Mouse (Mus musculus) forebrain, embryonic 12.5 days (tissue): Measurements from ENCODE around the gene Psmd13. TPM values are rescaled to one million over a fixed set of nuclear protein-coding genes. Genes with fewer than 3 reads are reported as not detected.
"Not testable (repeated sequence)": the region's sequence is repeated elsewhere in the genome, so short reads cannot be mapped to it uniquely, and the experiment has no call there.

Experiments used
- ATAC-seq: fragments of 200-750 bp; cut with Nextera tagmentation; 2 replicates; pipeline ENCODE4 v1.8.0; 2017; ENCODE audit warnings: moderate TSS enrichment; ENCODE audit not compliant: low FRiP score
- H3K27ac ChIP-seq: fragments of 300-500 bp; sonication (generic); 2 replicates; pipeline ENCODE4 v1.5.1; 2016; ENCODE audit warnings: mild to moderate bottlenecking
- H3K27me3 ChIP-seq: fragments of 300-500 bp; sonication (generic); 2 replicates; pipeline ENCODE4 v1.6.1; 2016; ENCODE audit warnings: mild to moderate bottlenecking
- H3K36me3 ChIP-seq: fragments of 300-500 bp; sonication (generic); replicated peaks from 2 replicates; pipeline ENCODE4 v1.6.1; 2016; ENCODE audit warnings: mild to moderate bottlenecking
- H3K4me1 ChIP-seq: fragments of 300-500 bp; sonication (generic); 2 replicates; pipeline ENCODE4 v1.6.1; 2016
- H3K4me2 ChIP-seq: fragments of 300-500 bp; sonication (generic); 2 replicates; pipeline ENCODE4 v1.6.1; 2016; ENCODE audit warnings: mild to moderate bottlenecking, moderate library complexity
- H3K4me3 ChIP-seq: fragments of 300-500 bp; sonication (generic); replicated peaks from 2 replicates; pipeline ENCODE4 v1.5.1; 2016; ENCODE audit warnings: mild to moderate bottlenecking
- H3K9ac ChIP-seq: fragments of 300-500 bp; sonication (generic); 2 replicates; pipeline ENCODE4 v1.6.1; 2016; ENCODE audit warnings: mild to moderate bottlenecking
- H3K9me3 ChIP-seq: fragments of 300-500 bp; sonication (generic); 2 replicates; pipeline ENCODE4 v1.6.1; 2016
- WGBS: fragments of 180-500 bp; shearing (Covaris S2); methylation state at CpG from one replicate; pipeline ENCODE4 v1.1.7; 2016; 5-methylcytosine and 5-hydroxymethylcytosine counted together
- polyA plus RNA-seq: library from polyadenylated mRNA; unstranded; fragments of >200 nt; fragmentation: Nextera tagmentation; extraction: Ambion mirVana; gene quantifications from 2 replicates; pipeline ENCODE4 v1.2.1, GENCODE M21; 2016

Gene Psmd13
- polyA plus RNA-seq, 1 experiment from 2014 or later: 307 TPM

GRCm38 (mm10) chr7:140858746-140859145, 23.0 kb upstream of the Psmd13 start:
- H3K9me3 ChIP-seq: no peaks in the 10 kb centered on the region
- H3K27me3 ChIP-seq: no peaks in the 10 kb centered on the region
- H3K4me2 ChIP-seq: peak overlapping the region; percentile 97
- 0 out of 2 replicates have a peak overlapping the region, but pooled peaks have one; percentile 78 for H3K4me3 ChIP-seq
- H3K27ac ChIP-seq: no peak overlapping the region
- peaks cover 60% of the 10 kb centered on the region for H3K36me3 ChIP-seq
- WGBS: 94% methylated on average over 8 of the region's 8 CpGs
- no peak for ATAC-seq
- H3K4me1 ChIP-seq: peaks cover 32% of the 10 kb centered on the region
- H3K9ac ChIP-seq: no peak overlapping the region

GRCm38 (mm10) chr7:140859997-140860396, 21.8 kb upstream of the Psmd13 start:
- Histone ChIP-seq H3K27me3 (no peaks in the 10 kb centered on the region), H3K4me2 (no peak overlapping the region), H3K36me3 (peaks cover 62% of the 10 kb centered on the region), H3K9ac (no peak overlapping the region), H3K4me1 (peaks cover 29% of the 10 kb centered on the region), H3K27ac (no peak overlapping the region), H3K4me3 (no peak overlapping the region), H3K9me3 (no peaks in the 10 kb centered on the region)
- 81% methylated on average over 6 of the region's 6 CpGs for WGBS
- ATAC-seq: no peak

GRCm38 (mm10) chr7:140860728-140861127, 21.0 kb upstream of the Psmd13 start:
- WGBS: 94% methylated on average over 5 of the region's 5 CpGs
- ATAC-seq: no peak
- Histone ChIP-seq H3K4me3 (no peak overlapping the region), H3K27ac (no peak overlapping the region), H3K36me3 (peaks cover 63% of the 10 kb centered on the region), H3K9me3 (no peaks in the 10 kb centered on the region), H3K27me3 (no peaks in the 10 kb centered on the region), H3K4me1 (peaks cover 22% of the 10 kb centered on the region), H3K9ac (no peak overlapping the region), H3K4me2 (no peak overlapping the region)

- ATAC-seq: no peak
- peaks cover 65% of the 10 kb centered on the region for H3K36me3 ChIP-seq
- 95% methylated on average over 12 of the region's 12 CpGs for WGBS
- 0 out of 2 replicates have a peak, but pooled peaks cover under 1% of the 10 kb centered on the region for H3K4me1 ChIP-seq
- H3K27ac ChIP-seq: no peak overlapping the region
- no peak overlapping the region for H3K9ac ChIP-seq
- no peak overlapping the region for H3K4me3 ChIP-seq
- no peak overlapping the region for H3K4me2 ChIP-seq
- no peaks in the 10 kb centered on the region for H3K27me3 ChIP-seq
- no peaks in the 10 kb centered on the region for H3K9me3 ChIP-seq
Measured at GRCm38 (mm10) chr7:140864761-140865160, 17.0 kb upstream of the Psmd13 start.

- ATAC-seq: no peak
- H3K9me3 ChIP-seq: no peaks in the 10 kb centered on the region
- H3K36me3 ChIP-seq: peaks cover 39% of the 10 kb centered on the region
- no peaks in the 10 kb centered on the region for H3K27me3 ChIP-seq
- WGBS: 87% methylated on average over 4 of the region's 4 CpGs
- no peak overlapping the region for H3K9ac ChIP-seq
- H3K27ac ChIP-seq: no peak overlapping the region
- no peak overlapping the region for H3K4me3 ChIP-seq
- H3K4me1 ChIP-seq: no peaks in the 10 kb centered on the region
- H3K4me2 ChIP-seq: no peak overlapping the region
Measured at GRCm38 (mm10) chr7:140874224-140874623, 7.5 kb upstream of the Psmd13 start.

GRCm38 (mm10) chr7:140877364-140877763, 4.4 kb upstream of the Psmd13 start:
- no peaks in the 10 kb centered on the region for H3K27me3 ChIP-seq
- peaks cover 7% of the 10 kb centered on the region for H3K4me1 ChIP-seq
- ATAC-seq: no peak
- H3K4me2 ChIP-seq: no peak overlapping the region
- H3K27ac ChIP-seq: no peak overlapping the region
- H3K36me3 ChIP-seq: peaks cover 33% of the 10 kb centered on the region
- no peak overlapping the region; the same call in 1 of the 2 replicates for H3K9ac ChIP-seq
- no peaks in the 10 kb centered on the region for H3K9me3 ChIP-seq
- WGBS: 92% methylated on average over 6 of the region's 6 CpGs
- no peak overlapping the region for H3K4me3 ChIP-seq

GRCm38 (mm10) chr7:140879355-140879754, 2.4 kb upstream of the Psmd13 start:
- Histone ChIP-seq H3K4me3 (no peak overlapping the region), H3K9ac (no peak overlapping the region), H3K27ac (no peak overlapping the region), H3K27me3 (no peaks in the 10 kb centered on the region), H3K9me3 (no peaks in the 10 kb centered on the region), H3K4me1 (peaks cover 17% of the 10 kb centered on the region), H3K36me3 (peaks cover 30% of the 10 kb centered on the region), H3K4me2 (no peak overlapping the region)
- ATAC-seq: no peak
- 92% methylated on average over 7 of the region's 7 CpGs for WGBS

- 91% methylated on average over 3 of the region's 3 CpGs for WGBS
- H3K4me2 ChIP-seq: peak overlapping the region; percentile 66; the same call in 1 of the 2 replicates
- H3K4me1 ChIP-seq: peaks cover 17% of the 10 kb centered on the region
- H3K36me3 ChIP-seq: peaks cover 22% of the 10 kb centered on the region
- ATAC-seq: no peak
- H3K27me3 ChIP-seq: no peaks in the 10 kb centered on the region
- no peaks in the 10 kb centered on the region for H3K9me3 ChIP-seq
- H3K4me3 ChIP-seq: no peak overlapping the region
- no peak overlapping the region for H3K27ac ChIP-seq
- no peak overlapping the region for H3K9ac ChIP-seq
Measured at GRCm38 (mm10) chr7:140880419-140880818, 1.3 kb upstream of the Psmd13 start.

- ATAC-seq: no peak
- no peak overlapping the region for H3K27ac ChIP-seq
- peaks cover 17% of the 10 kb centered on the region for H3K4me1 ChIP-seq
- no peaks in the 10 kb centered on the region for H3K27me3 ChIP-seq
- H3K9me3 ChIP-seq: no peaks in the 10 kb centered on the region
- peak overlapping the region; percentile 83 for H3K9ac ChIP-seq
- H3K4me3 ChIP-seq: peak overlapping the region; percentile 95
- peaks cover 20% of the 10 kb centered on the region for H3K36me3 ChIP-seq
- peak overlapping the region; percentile 66 for H3K4me2 ChIP-seq
- 32% methylated on average over 8 of the region's 8 CpGs for WGBS
Measured at GRCm38 (mm10) chr7:140880865-140881515, 778 bp upstream of the Psmd13 start.

GRCm38 (mm10) chr7:140882469-140882803, 668 bp downstream of the Psmd13 start:
- peak overlapping the region; percentile 83 for H3K9ac ChIP-seq
- peaks cover 21% of the 10 kb centered on the region for H3K36me3 ChIP-seq
- peak overlapping the region; percentile 95 for H3K4me3 ChIP-seq
- peak overlapping the region; percentile 69 for H3K27ac ChIP-seq
- H3K9me3 ChIP-seq: no peaks in the 10 kb centered on the region
- H3K27me3 ChIP-seq: no peaks in the 10 kb centered on the region
- ATAC-seq: peak; percentile 73
- H3K4me1 ChIP-seq: peaks cover 17% of the 10 kb centered on the region
- peak overlapping the region; percentile 66 for H3K4me2 ChIP-seq
- WGBS: under 1% methylated on average over 12 of the region's 12 CpGs

GRCm38 (mm10) chr7:140890636-140891035, 8.9 kb downstream of the Psmd13 start:
- not testable (repeated sequence) for H3K4me1 ChIP-seq, H3K27ac ChIP-seq, ATAC-seq, H3K9ac ChIP-seq, H3K4me3 ChIP-seq, H3K9me3 ChIP-seq, H3K27me3 ChIP-seq, H3K4me2 ChIP-seq
- H3K36me3 ChIP-seq: peaks cover 78% of the 10 kb centered on the region
- 96% methylated on average over 16 of the region's 16 CpGs for WGBS

GRCm38 (mm10) chr7:140894031-140894430, 12.3 kb downstream of the Psmd13 start:
- WGBS: 90% methylated on average over 7 of the region's 7 CpGs
- no peaks in the 10 kb centered on the region for H3K9me3 ChIP-seq
- H3K4me2 ChIP-seq: no peak overlapping the region
- H3K4me1 ChIP-seq: no peaks in the 10 kb centered on the region
- H3K27ac ChIP-seq: no peak overlapping the region
- peaks cover 81% of the 10 kb centered on the region for H3K36me3 ChIP-seq
- no peak for ATAC-seq
- H3K9ac ChIP-seq: no peak overlapping the region
- no peaks in the 10 kb centered on the region for H3K27me3 ChIP-seq
- H3K4me3 ChIP-seq: no peak overlapping the region

- Histone ChIP-seq H3K9me3 (no peaks in the 10 kb centered on the region), H3K4me2 (no peak overlapping the region), H3K4me3 (no peak overlapping the region), H3K36me3 (peaks cover 80% of the 10 kb centered on the region), H3K9ac (no peak overlapping the region), H3K27ac (no peak overlapping the region), H3K4me1 (no peaks in the 10 kb centered on the region), H3K27me3 (no peaks in the 10 kb centered on the region)
- ATAC-seq: no peak
- 94% methylated on average over 3 of the region's 3 CpGs for WGBS
Measured at GRCm38 (mm10) chr7:140894611-140895010, 12.8 kb downstream of the Psmd13 start.
